Mouse (Mus musculus) MEL (cell line): ENCODE measurements at regions not wholly inside any gene's neighbourhood (a gene's known extent, or its start where the extent isn't known, plus 50 kb on each side); places are given as distances from the start of the nearest gene placed in this dataset.

Source experiments
- DNase-seq: peaks from one replicate; pipeline ENCODE4 v3.0.0; 2011; ENCODE audit warnings: low read depth, low spot score
- H3K27ac ChIP-seq: 2 replicates; pipeline ENCODE4 v1.5.1; 2012; ENCODE audit warnings: low read depth, mild to moderate bottlenecking, control low read depth, low read length, moderate library complexity; ENCODE audit not compliant: control insufficient read depth
- H3K27me3 ChIP-seq, 2 experiments: fragments of 150-350 bp in 1 of 2; sonication (generic) in 1 of 2; 2 replicates each; pipeline ENCODE4 v1.6.1; 2012; ENCODE audit warnings: low read length in 2 of 2, mild to moderate bottlenecking in 2 of 2, improper control_type of control experiment in 1 of 2, moderate library complexity in 1 of 2; ENCODE audit not compliant: insufficient read depth in 2 of 2, control insufficient read depth in 1 of 2
- H3K36me3 ChIP-seq, 2 experiments: 2 replicates each; pipeline ENCODE4 v1.6.1; 2012 to 2014; ENCODE audit warnings: low read length in 2 of 2, improper control_type of control experiment in 1 of 2, inconsistent platforms in 1 of 2, mild to moderate bottlenecking in 1 of 2; ENCODE audit not compliant: insufficient read depth in 2 of 2, control insufficient read depth in 1 of 2
- H3K4me1 ChIP-seq, 2 experiments: fragments of 150-350 bp in 1 of 2; sonication (generic) in 1 of 2; 2 replicates each; pipeline ENCODE4 v1.6.1; 2012; ENCODE audit warnings: low read length in 2 of 2, improper control_type of control experiment in 1 of 2, mild to moderate bottlenecking in 1 of 2; ENCODE audit not compliant: insufficient read depth in 2 of 2, control insufficient read depth in 1 of 2
- H3K4me3 ChIP-seq, 2 experiments: fragments of 150-350 bp in 1 of 2; sonication (generic) in 1 of 2; 2 replicates each; pipeline ENCODE4 v1.5.1; 2012; ENCODE audit warnings: low read depth in 2 of 2, low read length in 2 of 2, mild to moderate bottlenecking in 2 of 2, moderate library complexity in 2 of 2, control low read depth in 1 of 2, improper control_type of control experiment in 1 of 2; ENCODE audit not compliant: control insufficient read depth in 1 of 2, insufficient read depth in 1 of 2
- H3K79me2 ChIP-seq: 2 replicates; pipeline ENCODE4 v1.6.1; 2012; ENCODE audit warnings: mild to moderate bottlenecking, low read length, moderate library complexity; ENCODE audit not compliant: control insufficient read depth, poor library complexity, insufficient read depth
- H3K9ac ChIP-seq: 2 replicates; pipeline ENCODE4 v1.6.1; 2012; ENCODE audit warnings: low read depth, mild to moderate bottlenecking, control low read depth, low read length, moderate library complexity; ENCODE audit not compliant: control insufficient read depth, poor library complexity, severe bottlenecking
- H3K9me3 ChIP-seq: fragments of 150-350 bp; sonication (generic); replicated peaks from 2 replicates; pipeline ENCODE4 v1.6.1; 2012; ENCODE audit warnings: mild to moderate bottlenecking, low read length, improper control_type of control experiment, moderate library complexity; ENCODE audit not compliant: insufficient read depth
- BHLHE40 ChIP-seq: IDR thresholded peaks from 2 replicates; pipeline ENCODE4 v1.6.1; 2012; ENCODE audit warnings: low read depth, mild to moderate bottlenecking, inconsistent platforms, low read length, improper control_type of control experiment, borderline replicate concordance
- CHD1 ChIP-seq: IDR thresholded peaks from 2 replicates; pipeline ENCODE4 v1.6.1; 2012; ENCODE audit warnings: low read depth, mild to moderate bottlenecking, inconsistent platforms, low read length, improper control_type of control experiment
- E2F4 ChIP-seq: IDR thresholded peaks from 2 replicates; pipeline ENCODE4 v1.6.1; 2011; ENCODE audit warnings: low read depth, low read length, improper control_type of control experiment, borderline replicate concordance
- EP300 ChIP-seq, 2 experiments: IDR thresholded peaks; 2 replicates each; pipeline ENCODE4 v1.6.1; 2011; ENCODE audit warnings: improper control_type of control experiment in 2 of 2, low read length in 2 of 2, low read depth in 1 of 2, mild to moderate bottlenecking in 1 of 2
- ETS1 ChIP-seq: IDR thresholded peaks from 2 replicates; pipeline ENCODE4 v1.6.1; 2012; ENCODE audit warnings: low read depth, mild to moderate bottlenecking, inconsistent platforms, low read length, improper control_type of control experiment, moderate library complexity
- GABPA ChIP-seq: IDR thresholded peaks from 2 replicates; pipeline ENCODE4 v1.6.1; 2012; ENCODE audit warnings: low read depth, mild to moderate bottlenecking, inconsistent platforms, low read length, improper control_type of control experiment, moderate library complexity
- GATA1 ChIP-seq: IDR thresholded peaks from 2 replicates; pipeline ENCODE4 v1.6.1; 2011; ENCODE audit warnings: low read depth, low read length, improper control_type of control experiment
- MAX ChIP-seq: IDR thresholded peaks from 2 replicates; pipeline ENCODE4 v1.6.1; 2011; ENCODE audit warnings: low read length, improper control_type of control experiment
- MAZ ChIP-seq: IDR thresholded peaks from 2 replicates; pipeline ENCODE4 v1.6.1; 2012; ENCODE audit warnings: low read depth, mild to moderate bottlenecking, inconsistent platforms, low read length, improper control_type of control experiment
- MYB ChIP-seq: IDR thresholded peaks from 2 replicates; pipeline ENCODE4 v1.6.1; 2011; ENCODE audit warnings: mild to moderate bottlenecking, low read depth, low read length, improper control_type of control experiment
- MYC ChIP-seq: IDR thresholded peaks from 2 replicates; pipeline ENCODE4 v1.6.1; 2011; ENCODE audit warnings: low read depth, mild to moderate bottlenecking, low read length, improper control_type of control experiment, moderate library complexity
- POLR2A ChIP-seq, 2 experiments: IDR thresholded peaks; 2 replicates each; pipeline ENCODE4 v1.6.1; 2011 to 2012; ENCODE audit warnings: low read length in 2 of 2, mild to moderate bottlenecking in 2 of 2, control low read depth in 1 of 2, improper control_type of control experiment in 1 of 2, low read depth in 1 of 2, moderate library complexity in 1 of 2; ENCODE audit not compliant: control insufficient read depth in 1 of 2, insufficient read depth in 1 of 2, poor library complexity in 1 of 2
- POLR2AphosphoS5 ChIP-seq: IDR thresholded peaks from 2 replicates; pipeline ENCODE4 v1.6.1; 2012; ENCODE audit warnings: low read depth, borderline replicate concordance, mild to moderate bottlenecking, inconsistent platforms, low read length, moderate library complexity, mixed read lengths
- RAD21 ChIP-seq: IDR thresholded peaks from 2 replicates; pipeline ENCODE4 v1.6.1; 2011; ENCODE audit warnings: mild to moderate bottlenecking, low read depth, low read length, improper control_type of control experiment
- SMC3 ChIP-seq: IDR thresholded peaks from 2 replicates; pipeline ENCODE4 v1.6.1; 2011; ENCODE audit warnings: low read depth, low read length, improper control_type of control experiment
- TCF12 ChIP-seq: IDR thresholded peaks from 2 replicates; pipeline ENCODE4 v1.6.1; 2014; ENCODE audit warnings: low read depth, mild to moderate bottlenecking, inconsistent platforms, low read length, improper control_type of control experiment, moderate library complexity
- UBTF ChIP-seq: IDR thresholded peaks from 2 replicates; pipeline ENCODE4 v1.6.1; 2012; ENCODE audit warnings: low read depth, mild to moderate bottlenecking, inconsistent platforms, low read length, improper control_type of control experiment, moderate library complexity, borderline replicate concordance; ENCODE audit not compliant: insufficient read depth
- USF2 ChIP-seq, 2 experiments: IDR thresholded peaks; 2 replicates each; pipeline ENCODE4 v1.6.1; 2011 to 2012; ENCODE audit warnings: improper control_type of control experiment in 2 of 2, low read length in 2 of 2, borderline replicate concordance in 1 of 2, inconsistent platforms in 1 of 2, low read depth in 1 of 2, mild to moderate bottlenecking in 1 of 2; ENCODE audit not compliant: insufficient read depth in 1 of 2
- ZC3H11A ChIP-seq: IDR thresholded peaks from 2 replicates; pipeline ENCODE4 v1.6.1; 2012; ENCODE audit warnings: low read depth, mild to moderate bottlenecking, inconsistent platforms, low read length, improper control_type of control experiment
- ZKSCAN1 ChIP-seq: IDR thresholded peaks from 2 replicates; pipeline ENCODE4 v1.6.1; 2012; ENCODE audit warnings: low read depth, mild to moderate bottlenecking, inconsistent platforms, low read length, improper control_type of control experiment, moderate library complexity
- ZNF384 ChIP-seq: IDR thresholded peaks from 2 replicates; pipeline ENCODE4 v1.6.1; 2012; ENCODE audit warnings: low read depth, mild to moderate bottlenecking, inconsistent platforms, low read length, improper control_type of control experiment

DNA sequence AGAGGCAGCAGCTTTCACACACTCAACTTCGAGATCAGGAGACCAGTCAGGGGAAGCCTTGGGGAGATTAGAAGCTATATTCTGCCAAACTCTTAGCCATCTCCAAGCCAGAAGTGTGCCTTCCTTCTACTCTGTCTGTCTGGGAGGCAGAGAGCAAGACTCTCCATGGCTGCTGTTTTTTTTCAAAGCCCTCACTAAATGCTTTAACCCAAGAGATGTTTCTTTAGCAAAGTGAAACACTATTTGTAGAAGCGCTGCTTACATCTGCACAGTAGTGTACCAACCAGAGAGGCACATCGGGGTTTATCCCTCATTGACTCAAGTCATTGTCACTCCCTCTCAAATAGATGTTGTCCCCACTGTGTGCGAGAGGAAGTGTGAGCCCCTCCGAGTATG, 105.6 kb upstream of the Zfand5 start:
- peaks cover 0 to 2% of the 10 kb centered on the region in 2 experiments; a peak in 1 of 4 replicates for H3K36me3 ChIP-seq
- no peaks in the 10 kb centered on the region for H3K79me2 ChIP-seq
- H3K9ac ChIP-seq: no peak overlapping the region
- TF ChIP-seq RAD21 (no peak), EP300 (IDR thresholded peaks at IDR 0.05; ENCODE audit: low read depth in 1 of 2, low read length in 2 of 2) (no peak), ZKSCAN1 (no peak), MAZ (no peak), E2F4 (no peak), CHD1 (no peak), MYC (no peak), POLR2AphosphoS5 (no peak), MYB (no peak), GABPA (no peak), ETS1 (no peak), POLR2A (IDR thresholded peaks at IDR 0.05; ENCODE audit: control insufficient read depth in 1 of 2, insufficient read depth in 1 of 2, low read depth in 1 of 2, low read length in 2 of 2, poor library complexity in 1 of 2) (no peak)
- no peaks in the 10 kb centered on the region for H3K27me3 ChIP-seq
- no peak for DNase-seq
- H3K4me3 ChIP-seq: no peak overlapping the region
- no peaks in the 10 kb centered on the region for H3K9me3 ChIP-seq
- peaks cover 0 to 8% of the 10 kb centered on the region in 2 experiments; a peak in 2 of 4 replicates for H3K4me1 ChIP-seq
- no peak overlapping the region for H3K27ac ChIP-seq

DNA sequence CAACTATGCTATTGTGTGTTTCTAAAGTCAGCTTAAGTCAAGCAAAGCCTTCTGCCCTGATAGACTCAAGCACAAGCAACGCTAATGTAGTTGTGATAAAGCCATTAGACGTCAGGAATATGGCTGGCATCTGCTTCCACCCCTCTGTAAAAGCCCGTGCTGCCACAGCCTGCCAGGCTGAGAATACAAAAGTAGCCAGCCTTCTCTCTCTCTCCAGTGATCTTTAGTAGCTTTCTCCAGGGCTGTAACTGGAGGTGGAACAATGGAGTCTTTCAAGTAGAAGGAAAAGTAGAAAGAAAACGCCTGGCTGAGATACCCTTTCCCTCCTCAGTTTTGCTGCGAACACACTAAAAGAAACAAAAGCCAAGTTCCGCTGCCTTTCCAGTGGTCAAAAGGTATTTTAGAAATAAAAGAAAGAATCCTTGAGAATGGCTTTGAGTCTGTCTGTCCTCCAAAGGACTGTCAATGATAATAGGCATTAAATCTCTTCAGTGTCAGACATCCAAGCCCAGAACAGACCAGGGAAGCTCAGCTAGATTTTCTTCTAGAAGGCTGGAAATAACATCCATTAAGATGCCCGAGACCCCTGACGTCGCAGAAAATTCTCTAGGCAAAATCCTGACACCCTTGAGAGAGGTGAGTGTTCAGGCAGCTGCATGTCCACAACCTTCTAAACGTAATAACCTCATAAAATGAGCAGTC, 106.2 kb upstream of the Zfand5 start:
- H3K27me3 ChIP-seq: no peaks in the 10 kb centered on the region
- no peaks in the 10 kb centered on the region for H3K79me2 ChIP-seq
- no peak overlapping the region for H3K9ac ChIP-seq
- H3K4me1 ChIP-seq: peaks cover 0 to 5% of the 10 kb centered on the region in 2 experiments; a peak in 2 of 4 replicates
- TF ChIP-seq MAX (no peak), GATA1 (no peak), USF2 (IDR thresholded peaks at IDR 0.05; ENCODE audit: borderline replicate concordance in 1 of 2, insufficient read depth in 1 of 2, low read depth in 1 of 2, low read length in 2 of 2) (no peak), UBTF (no peak), ZC3H11A (no peak), ZNF384 (no peak), BHLHE40 (no peak), GABPA (no peak), EP300 (IDR thresholded peaks at IDR 0.05; ENCODE audit: low read depth in 1 of 2, low read length in 2 of 2) (no peak), E2F4 (no peak), POLR2AphosphoS5 (no peak), MYC (no peak), TCF12 (no peak), SMC3 (no peak)
- no peak overlapping the region for H3K4me3 ChIP-seq
- DNase-seq: no peak
- no peaks in the 10 kb centered on the region for H3K36me3 ChIP-seq
- H3K27ac ChIP-seq: no peak overlapping the region
- H3K9me3 ChIP-seq: no peaks in the 10 kb centered on the region
